8 mouse cellular contexts compared by ENCODE assay signal in the genomic region with DNA sequence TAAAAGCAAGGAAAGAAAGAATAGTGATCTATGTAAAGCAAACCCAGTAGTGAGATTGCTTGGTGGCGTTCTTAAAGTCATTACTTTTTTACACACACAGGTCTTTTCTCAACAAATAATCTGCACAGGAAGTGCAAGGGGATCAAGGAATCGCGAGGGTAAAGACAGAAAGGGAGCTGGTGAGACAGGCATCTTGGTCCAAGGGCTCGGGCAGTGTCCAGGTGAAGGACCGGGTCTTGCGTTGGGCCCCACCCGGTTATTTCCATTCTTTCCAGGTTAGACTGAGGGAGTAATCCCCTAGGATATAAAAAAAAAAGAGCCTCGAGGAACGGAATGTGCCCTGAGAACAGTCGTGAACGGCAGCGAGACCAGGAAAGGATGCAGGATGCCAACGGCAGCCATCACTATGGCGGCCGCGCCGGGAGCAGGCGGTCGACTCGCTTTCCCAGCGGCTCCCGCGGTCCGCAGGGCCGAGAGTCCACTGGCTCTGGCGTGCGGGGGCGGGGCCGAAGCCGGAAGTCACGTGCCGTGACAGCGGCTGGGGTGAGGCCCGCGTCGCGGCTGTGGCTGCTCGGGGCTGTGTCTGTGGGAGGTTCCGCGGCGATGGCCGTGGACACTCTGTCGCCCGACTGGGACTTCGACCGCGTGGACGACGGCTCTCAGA. TPM values are rescaled to one million over a fixed set of nuclear protein-coding genes. Genes with fewer than 3 reads are reported as not detected.
A peak's percentile ranks its signal among the peaks of the same experiment; 100 is the strongest.
DNase-seq lines count a peak whose midpoint lies in the region; ATAC-seq and TF ChIP-seq lines count a peak whose summit lies in the region.

A gene (plus strand): TSS at position 314 of the 664 bp plus-strand sequence.

- peak within 1 kb of the TSS; percentile 88 for H3K9ac ChIP-seq in forebrain, embryonic 11.5 days (ENCODE audit: low read length)
- peak within 1 kb of the TSS; percentile 83 for H3K9ac ChIP-seq in heart, postnatal 0 days (replicated peaks; ENCODE audit: low read depth, low read length)
- peak within 1 kb of the TSS; percentile 90 for H3K9ac ChIP-seq in liver, embryonic 16.5 days (ENCODE audit: low read depth, low read length)
- H3K9ac ChIP-seq in neural tube, embryonic 13.5 days, result peak within 1 kb of the TSS; percentile 90

- H3K4me2 ChIP-seq in forebrain, embryonic 11.5 days (ENCODE audit: low read depth, low read length, severe bottlenecking), result peak within 1 kb of the TSS; percentile 59
- peak within 1 kb of the TSS; percentile 67 for H3K4me2 ChIP-seq in heart, postnatal 0 days (ENCODE audit: low read depth, low read length)
- H3K4me2 ChIP-seq in liver, embryonic 16.5 days (ENCODE audit: low read depth, low read length), result peak within 1 kb of the TSS; percentile 81
- H3K4me2 ChIP-seq in neural tube, embryonic 13.5 days, result peak within 1 kb of the TSS; percentile 57

- WGBS in forebrain, embryonic 11.5 days, result 1% methylated on average over 49 of the region's 49 CpGs
- WGBS in heart, postnatal 0 days, result 3% methylated on average over 38 of the region's 49 CpGs
- 3% methylated on average over 47 of the region's 49 CpGs for WGBS in liver, embryonic 16.5 days (ENCODE audit: insufficient replicate concordance)
- WGBS in neural tube, embryonic 13.5 days, result 1% methylated on average over 49 of the region's 49 CpGs

- H3K9me3 ChIP-seq in forebrain, embryonic 11.5 days (ENCODE audit: control insufficient read depth, low read length), result no peaks in the 10 kb centered on the region
- no peaks in the 10 kb centered on the region for H3K9me3 ChIP-seq in heart, postnatal 0 days (replicated peaks; ENCODE audit: control insufficient read depth, low read length)
- H3K9me3 ChIP-seq in liver, embryonic 16.5 days (replicated peaks; ENCODE audit: control insufficient read depth, low read length), result no peaks in the 10 kb centered on the region
- no peaks in the 10 kb centered on the region for H3K9me3 ChIP-seq in neural tube, embryonic 13.5 days

- no peaks in the 10 kb centered on the region for H3K4me1 ChIP-seq in forebrain, embryonic 11.5 days (replicated peaks; ENCODE audit: control insufficient read depth, insufficient read depth, low read length)
- peaks cover 12% of the 10 kb centered on the region; the same call in 1 of the 2 replicates for H3K4me1 ChIP-seq in heart, postnatal 0 days (ENCODE audit: control insufficient read depth, insufficient read depth)
- peaks cover 4% of the 10 kb centered on the region; the same call in 1 of the 2 replicates for H3K4me1 ChIP-seq in liver, embryonic 16.5 days (ENCODE audit: control insufficient read depth, low read depth, low read length)
- H3K4me1 ChIP-seq in neural tube, embryonic 13.5 days (replicated peaks), result peaks cover 28% of the 10 kb centered on the region
- no peaks in the 10 kb centered on the region; the same call in 1 of the 2 replicates for H3K4me1 ChIP-seq in testis, adult 2 months (ENCODE audit: control insufficient read depth, insufficient read depth, low read length)

- peak; percentile 84 to 85 for DNase-seq in CD8-positive naive resting alpha-beta T cell, adult 2 months (ENCODE audit: low read depth in 2 of 2, low spot score in 2 of 2)
- DNase-seq in c-Kit-positive CD71-negative TER-119-negative erythroid progenitor cells, embryonic 14.5 days (ENCODE audit: low read depth), result peak; percentile 78
- DNase-seq in forebrain, embryonic 11.5 days (ENCODE audit: low spot score), result peak; percentile 95
- DNase-seq in heart, postnatal 0 days (ENCODE audit: low spot score), result peak; percentile 86
- DNase-seq in kidney, postnatal 4 days, result peak; percentile 97 to 98

- H3K4me3 ChIP-seq in forebrain, embryonic 11.5 days (ENCODE audit: low read depth, low read length), result peak within 1 kb of the TSS; percentile 86
- H3K4me3 ChIP-seq in heart, postnatal 0 days (ENCODE audit: low read depth, low read length), result peak within 1 kb of the TSS; percentile 95
- H3K4me3 ChIP-seq in liver, embryonic 16.5 days (ENCODE audit: low read depth, low read length), result peak within 1 kb of the TSS; percentile 88
- peak within 1 kb of the TSS; percentile 76 for H3K4me3 ChIP-seq in neural tube, embryonic 13.5 days
- H3K4me3 ChIP-seq in testis, adult 2 months (ENCODE audit: control insufficient read depth, low read depth, low read length), result peak within 1 kb of the TSS; percentile 94

- peak; percentile 99 for ATAC-seq in forebrain, embryonic 11.5 days (replicated peaks; ENCODE audit: low FRiP score)
- ATAC-seq in heart, postnatal 0 days (ENCODE audit: insufficient read depth, low read depth), result peak; percentile 99
- ATAC-seq in liver, embryonic 16.5 days (ENCODE audit: low read depth), result peak; percentile 99
- ATAC-seq in neural tube, embryonic 13.5 days (ENCODE audit: low read depth), result peak; percentile 99

- peak within 1 kb of the TSS; percentile 25; the same call in 1 of the 2 replicates for H3K27ac ChIP-seq in forebrain, embryonic 11.5 days (ENCODE audit: low read depth, low read length)
- peak within 1 kb of the TSS; percentile 86 for H3K27ac ChIP-seq in heart, postnatal 0 days (ENCODE audit: low read depth)
- H3K27ac ChIP-seq in liver, embryonic 16.5 days (ENCODE audit: low read length), result peak within 1 kb of the TSS; percentile 78
- H3K27ac ChIP-seq in neural tube, embryonic 13.5 days (replicated peaks), result peak within 1 kb of the TSS; percentile 91
- peak within 1 kb of the TSS; percentile 94 for H3K27ac ChIP-seq in testis, adult 2 months (ENCODE audit: control insufficient read depth, insufficient read depth, low read depth, low read length)

- TF ChIP-seq POLR2A in testis, adult 2 months (IDR thresholded peaks at IDR 0.05; ENCODE audit: control insufficient read depth, low read depth, low read length), result peak; percentile 98

- TF ChIP-seq CTCF in heart, postnatal 0 days (IDR thresholded peaks at IDR 0.05; ENCODE audit: low read depth), result no peak
- no peak for TF ChIP-seq CTCF in testis, adult 2 months (IDR thresholded peaks at IDR 0.05; ENCODE audit: control insufficient read depth, insufficient read depth, insufficient replicate concordance, low read depth, low read length)

- peak; percentile 49; the same call in 1 of the 2 replicates for TF ChIP-seq EP300 in heart, postnatal 0 days (IDR thresholded peaks at IDR 0.05; ENCODE audit: low read depth)

- H3K27me3 ChIP-seq in forebrain, embryonic 11.5 days (ENCODE audit: control insufficient read depth, insufficient read depth, low read length), result no peaks in the 10 kb centered on the region
- H3K27me3 ChIP-seq in heart, postnatal 0 days (ENCODE audit: control insufficient read depth, insufficient read depth, low read length), result no peaks in the 10 kb centered on the region
- no peaks in the 10 kb centered on the region for H3K27me3 ChIP-seq in liver, embryonic 16.5 days (ENCODE audit: control insufficient read depth, insufficient read depth, low read depth, low read length)
- no peaks in the 10 kb centered on the region for H3K27me3 ChIP-seq in neural tube, embryonic 13.5 days
- no peaks in the 10 kb centered on the region for H3K27me3 ChIP-seq in testis, adult 2 months (ENCODE audit: control insufficient read depth, insufficient read depth, low read length)

- H3K36me3 ChIP-seq in forebrain, embryonic 11.5 days (ENCODE audit: control insufficient read depth, insufficient read depth, low read length), result no peaks in the 10 kb centered on the region
- peaks cover 12% of the 10 kb centered on the region for H3K36me3 ChIP-seq in heart, postnatal 0 days (replicated peaks; ENCODE audit: control insufficient read depth, insufficient read depth, low read length)
- peaks cover 2% of the 10 kb centered on the region; the same call in 1 of the 2 replicates for H3K36me3 ChIP-seq in liver, embryonic 16.5 days (ENCODE audit: control insufficient read depth, insufficient read depth)
- peaks cover 5% of the 10 kb centered on the region for H3K36me3 ChIP-seq in neural tube, embryonic 13.5 days
- H3K36me3 ChIP-seq in testis, adult 2 months (ENCODE audit: control insufficient read depth, insufficient read depth, low read length), result no peaks in the 10 kb centered on the region

RNA-seq across cellular contexts. Expression of the gene that starts here (rescaled TPM):
- 28.9 and 36.5 TPM in 2 replicates for polyA plus RNA-seq in forebrain, embryonic 11.5 days (2014; fragmentation: Nextera tagmentation; extraction: Ambion mirVana)
- 7.9 and 13.2 TPM in 2 replicates for total RNA-seq in heart, postnatal 0 days (2014; rRNA removed; ENCODE audit: low replicate concordance)
- 15.1 and 17.1 TPM in 2 replicates for polyA plus RNA-seq in heart, postnatal 0 days (2015; fragmentation: Nextera tagmentation; extraction: Ambion mirVana)
- 9.2 and 10.0 TPM in 2 replicates for polyA plus RNA-seq in liver, embryonic 16.5 days (2015; fragmentation: Nextera tagmentation; extraction: Ambion mirVana)
- 36.6 and 40.3 TPM in 2 replicates for polyA plus RNA-seq in neural tube, embryonic 13.5 days (2015; fragmentation: Nextera tagmentation; extraction: Ambion mirVana)
- polyA plus RNA-seq in testis, adult 2 months (2012; rRNA removed), result 0.89 and 1.3 TPM in 2 replicates

Comparison
In these comparisons a context has a peak if more than half of its experiments do, and no peak if none do; other contexts are left out.
1. Peak in every context shown above with its lines: DNase-seq, ATAC-seq, H3K4me3 ChIP-seq and H3K27ac ChIP-seq.
2. H3K27ac ChIP-seq: peak in every context shown above with its lines; median percentile 94 in testis, adult 2 months; 91 in neural tube, embryonic 13.5 days; 86 in heart, postnatal 0 days; 78 in liver, embryonic 16.5 days; 25 in forebrain, embryonic 11.5 days.